Mouse (Mus musculus): ENCODE data around the gene S100a3.

Gene S100a3

DNA sequence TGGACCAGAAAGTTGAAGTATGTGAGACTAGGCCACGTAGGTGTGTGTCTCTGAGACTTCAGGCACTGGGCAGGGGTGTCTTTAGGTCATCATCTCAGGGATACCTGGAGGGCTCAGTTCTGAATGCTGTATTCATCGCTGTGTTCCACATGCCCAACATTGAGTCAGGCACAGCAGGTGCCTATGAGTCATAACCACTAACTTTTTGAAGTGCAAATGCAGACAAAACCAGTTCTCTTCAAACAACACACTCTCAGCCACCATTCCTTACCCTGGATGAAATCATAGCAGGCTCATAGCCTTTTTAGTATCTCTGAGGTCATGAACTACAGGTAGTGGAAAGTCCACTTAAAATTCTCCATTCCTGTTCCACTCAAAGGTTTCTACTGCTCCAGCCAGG, 68.9 kb downstream of the S100a3 start:
- DNase-seq, result no peak

DNA sequence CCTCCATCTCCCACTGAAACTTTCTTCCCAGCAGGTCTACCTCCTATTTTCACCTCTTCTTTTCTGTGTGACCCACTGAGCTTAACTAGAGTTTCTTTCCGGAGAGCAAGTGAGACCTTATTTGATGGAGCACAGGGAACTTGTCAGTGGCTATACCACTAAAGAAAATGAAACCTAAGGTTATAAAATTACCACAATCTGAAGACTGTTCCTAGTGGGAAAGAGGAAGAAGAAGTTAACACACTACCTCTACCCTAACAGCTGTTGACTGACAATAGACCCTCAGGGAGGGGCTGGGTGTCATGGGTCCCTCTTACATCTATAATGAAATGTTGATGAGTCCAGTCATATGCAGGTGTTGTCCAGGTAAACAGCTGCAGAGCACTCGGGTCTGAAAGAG, 71.6 kb downstream of the S100a3 start:
- no peak for DNase-seq

GRCm38 (mm10) chr3:90638511-90639275, 78.3 kb downstream of the S100a3 start:
- DNase-seq, result no peak

DNA sequence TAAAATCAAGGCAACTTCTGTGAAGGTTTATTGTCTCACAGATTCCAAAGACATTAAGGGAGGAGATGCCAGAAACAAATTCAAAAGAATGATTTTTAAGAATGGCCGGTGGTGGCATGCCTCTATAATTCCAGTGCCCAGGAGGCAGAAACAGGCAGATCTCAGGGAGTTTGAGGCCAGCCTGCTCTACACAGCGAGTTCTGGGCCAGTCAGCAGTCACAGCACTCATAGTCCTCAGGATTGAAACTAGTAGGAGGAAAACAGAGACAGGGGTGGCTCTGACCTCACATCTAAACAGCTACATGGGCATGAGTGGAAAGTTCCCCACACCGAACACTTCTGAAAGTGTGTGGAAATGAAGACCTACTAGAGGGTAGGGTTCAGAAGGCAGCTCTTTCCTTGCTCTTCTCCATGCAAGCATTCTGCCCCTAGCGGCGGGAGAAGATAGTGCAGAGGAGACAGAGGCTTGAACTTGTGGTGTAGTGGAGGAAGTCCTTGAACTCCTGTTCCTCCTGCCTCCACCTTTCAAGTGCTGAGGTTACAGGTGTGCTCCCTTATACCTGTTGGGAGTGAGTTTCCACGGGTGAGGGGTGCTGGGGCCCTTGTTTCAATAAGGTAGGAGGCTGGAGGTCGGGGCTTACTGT, 79.3 kb downstream of the S100a3 start:
- DNase-seq, result peak in 1 of 2 experiments; percentile 43

- DNase-seq, result no peak
Measured at GRCm38 (mm10) chr3:90640981-90641380, 80.6 kb downstream of the S100a3 start.

DNA sequence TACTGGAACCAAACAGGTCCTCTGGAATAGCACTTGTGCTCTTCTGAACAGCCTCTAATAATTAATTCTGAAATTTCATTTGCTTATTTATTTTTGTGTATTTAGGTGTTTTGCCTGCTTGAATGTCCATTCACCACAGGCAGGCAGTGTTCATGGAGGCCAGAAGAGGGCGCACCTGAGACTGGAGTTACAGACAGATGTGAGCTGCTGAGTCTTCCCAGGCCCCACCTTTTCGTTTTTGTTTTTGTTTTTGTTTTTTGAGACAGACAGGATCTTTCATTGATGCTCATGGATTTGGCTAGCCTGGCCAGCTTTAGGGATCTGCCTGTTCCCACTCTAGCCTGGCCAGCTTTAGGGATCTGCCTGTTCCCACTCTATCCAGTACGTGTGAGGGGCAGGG, 83.8 kb downstream of the S100a3 start:
- peak; percentile 45 to 67 for DNase-seq

GRCm38 (mm10) chr3:90647291-90647690, 86.9 kb downstream of the S100a3 start:
- no peak for DNase-seq

DNA sequence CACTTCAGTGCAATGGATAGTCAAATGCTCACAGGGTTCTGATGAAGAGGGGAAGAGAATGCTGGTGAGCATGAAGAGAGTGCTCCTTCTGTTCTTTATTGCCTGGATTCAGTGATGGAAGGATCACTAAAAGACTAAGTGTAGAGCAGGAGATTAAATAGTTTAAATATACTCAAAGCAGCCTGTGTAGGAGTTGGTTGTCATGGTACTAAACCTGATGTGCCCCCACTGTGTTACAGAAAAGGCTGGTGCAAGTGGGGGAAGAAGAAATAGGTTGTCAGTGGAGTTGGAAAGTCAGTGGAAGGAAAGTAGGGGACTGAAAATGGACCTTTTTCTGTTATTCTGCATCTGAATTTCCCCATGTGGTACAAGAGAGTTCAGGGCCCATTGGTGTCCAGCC, 88.6 kb downstream of the S100a3 start:
- DNase-seq, result no peak

- DNase-seq, result no peak
Measured at GRCm38 (mm10) chr3:90649832-90650231, 89.5 kb downstream of the S100a3 start.
